Mouse (Mus musculus) ES-Bruce4 (cell line): ENCODE data around the gene Slc7a1. TPM values are rescaled to one million over a fixed set of nuclear protein-coding genes. Genes with fewer than 3 reads are reported as not detected.
A peak's percentile ranks its signal among the peaks of the same experiment; 100 is the strongest.

Experiments
- H3K27ac ChIP-seq: 2 replicates; pipeline ENCODE4 v1.5.1; 2012; ENCODE audit warnings: low read length, inconsistent platforms; ENCODE audit not compliant: insufficient read depth
- H3K27me3 ChIP-seq: 2 replicates; pipeline ENCODE4 v1.6.1; 2012; ENCODE audit warnings: mild to moderate bottlenecking, low read length, inconsistent platforms; ENCODE audit not compliant: control insufficient read depth, poor library complexity, insufficient read depth, severe bottlenecking
- H3K36me3 ChIP-seq: 2 replicates; pipeline ENCODE4 v1.6.1; 2012; ENCODE audit warnings: inconsistent platforms, mild to moderate bottlenecking, low read length, moderate library complexity; ENCODE audit not compliant: control insufficient read depth, poor library complexity, insufficient read depth, severe bottlenecking
- H3K4me1 ChIP-seq: one replicate; pipeline ENCODE4 v1.8.1; 2011; ENCODE audit warnings: low read length; ENCODE audit not compliant: control insufficient read depth, insufficient read depth
- H3K4me3 ChIP-seq: 2 replicates; pipeline ENCODE4 v1.5.1; 2011; ENCODE audit warnings: low read depth, mild to moderate bottlenecking, low read length
- H3K9ac ChIP-seq: 2 replicates; pipeline ENCODE4 v1.6.1; 2012; ENCODE audit warnings: low read depth, mild to moderate bottlenecking, inconsistent platforms; ENCODE audit not compliant: poor library complexity, severe bottlenecking
- H3K9me3 ChIP-seq: replicated peaks from 2 replicates; pipeline ENCODE4 v1.6.1; 2012; ENCODE audit warnings: mild to moderate bottlenecking, low read length, inconsistent platforms; ENCODE audit not compliant: control insufficient read depth, poor library complexity, insufficient read depth, severe bottlenecking
- CTCF ChIP-seq: IDR thresholded peaks from one replicate; pipeline ENCODE4 v1.8.1; 2011; ENCODE audit warnings: low read depth, low read length
- EP300 ChIP-seq: IDR thresholded peaks from 2 replicates; pipeline ENCODE4 v1.6.1; 2011; ENCODE audit warnings: low read depth, low read length; ENCODE audit not compliant: insufficient read depth
- POLR2A ChIP-seq: IDR thresholded peaks from one replicate; pipeline ENCODE4 v1.8.1; 2011; ENCODE audit warnings: low read length; ENCODE audit not compliant: insufficient read depth
- polyA plus RNA-seq: library from polyadenylated mRNA; stranded (reverse); fragments of >200 nt; gene quantifications from 2 replicates; pipeline ENCODE4 v1.2.4, GENCODE M21; 2011; ENCODE audit warnings: low read depth; ENCODE audit not compliant: missing spikeins, insufficient read depth, insufficient read length

Slc7a1 gene
- polyA plus RNA-seq, 1 experiment = 27.1 TPM

DNA sequence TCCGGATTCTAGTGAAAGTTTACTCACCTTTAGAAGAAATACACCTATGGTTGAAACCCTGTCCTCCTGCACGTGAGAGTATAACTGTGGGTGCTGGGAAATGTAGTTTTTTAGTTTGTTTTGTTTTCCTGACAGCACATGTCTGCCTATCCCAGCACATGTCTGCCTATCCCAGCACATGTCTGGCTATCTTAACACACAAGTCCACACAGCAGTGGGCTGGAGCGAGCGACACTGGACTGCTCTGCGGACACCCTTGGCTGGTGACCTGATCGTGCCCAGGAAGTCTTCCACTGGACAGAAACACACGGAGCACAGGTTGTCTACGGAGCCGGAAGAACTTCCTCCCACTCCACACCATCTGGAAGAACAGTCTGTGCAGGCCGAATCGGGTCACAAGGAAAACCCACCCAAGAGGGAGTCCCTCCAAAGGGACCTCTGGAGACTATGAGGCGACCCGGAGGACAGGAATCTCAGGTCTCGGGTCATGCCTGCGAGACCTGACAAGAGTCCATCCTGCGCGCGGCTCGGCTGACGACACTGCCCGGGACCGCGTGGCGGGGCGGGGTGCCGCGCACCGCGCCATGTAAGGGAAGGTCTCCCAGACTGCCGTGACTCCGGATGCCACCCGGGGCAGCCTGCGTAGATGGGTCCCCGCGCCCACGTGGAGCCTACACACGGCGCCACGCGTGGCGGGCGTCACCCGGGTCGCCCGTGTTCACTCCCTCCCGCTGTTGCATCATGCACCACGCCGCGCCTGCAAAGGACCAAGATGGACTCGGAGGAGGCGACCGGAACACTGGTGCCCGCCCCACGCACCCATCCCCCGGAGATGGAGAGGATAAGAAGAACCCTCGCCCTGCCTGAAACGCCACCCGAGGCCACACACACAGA, 691 bp downstream of the Slc7a1 start:
- TF ChIP-seq EP300 (no peak), POLR2A (no peak), CTCF (no peak)
- Histone ChIP-seq H3K27ac (no peak overlapping the region), H3K4me3 (peak overlapping the region; percentile 89), H3K9me3 (0 out of 2 replicates have a peak, but pooled peaks cover 2% of the 10 kb centered on the region), H3K9ac (peak overlapping the region; percentile 83), H3K27me3 (no peaks in the 10 kb centered on the region), H3K4me1 (no peaks in the 10 kb centered on the region), H3K36me3 (no peaks in the 10 kb centered on the region)

DNA sequence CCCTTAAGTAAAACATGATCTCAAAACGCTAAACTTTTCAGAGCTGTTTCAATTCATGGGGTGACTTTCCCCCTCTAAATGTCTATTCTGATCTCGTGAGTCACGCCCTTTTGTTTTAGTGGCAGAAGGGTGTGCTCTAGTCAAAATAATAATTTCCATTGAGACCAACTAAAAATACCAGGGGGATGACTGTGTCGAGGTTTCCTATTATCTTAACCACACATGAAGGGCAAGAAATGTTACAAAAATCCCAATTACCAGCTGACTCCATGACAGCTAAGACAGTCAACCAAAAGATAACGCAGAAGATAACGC, 1.3 kb downstream of the Slc7a1 start:
- Histone ChIP-seq H3K9me3 (no peaks in the 10 kb centered on the region), H3K27me3 (no peaks in the 10 kb centered on the region), H3K9ac (peak overlapping the region; percentile 83), H3K4me3 (no peak overlapping the region), H3K36me3 (no peaks in the 10 kb centered on the region), H3K4me1 (no peaks in the 10 kb centered on the region), H3K27ac (no peak overlapping the region)
- no peak for TF ChIP-seq CTCF
- no peak for TF ChIP-seq EP300

DNA sequence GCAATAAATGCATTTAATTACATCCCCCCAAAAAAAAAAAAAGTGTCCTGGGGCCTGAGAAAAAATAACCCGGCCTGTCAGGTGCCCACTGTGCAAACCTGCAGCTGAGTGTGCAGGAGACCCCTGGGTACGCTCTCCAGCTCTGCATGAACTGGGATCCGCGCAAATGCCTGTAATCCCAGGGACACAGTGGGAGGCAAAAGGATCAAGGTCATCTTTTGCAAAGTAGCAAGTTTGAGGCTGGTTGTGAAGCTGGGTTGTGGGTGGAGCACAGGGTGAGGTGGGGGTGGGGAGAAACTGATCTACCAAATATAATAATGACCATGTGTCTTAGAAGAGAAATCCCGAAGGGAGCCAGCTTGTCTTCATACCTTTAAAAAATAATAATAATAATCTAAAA, 1.8 kb downstream of the Slc7a1 start:
- Histone ChIP-seq H3K4me1 (no peaks in the 10 kb centered on the region), H3K4me3 (no peak overlapping the region), H3K27me3 (no peaks in the 10 kb centered on the region), H3K9ac (no peak overlapping the region), H3K9me3 (no peaks in the 10 kb centered on the region), H3K27ac (no peak overlapping the region), H3K36me3 (no peaks in the 10 kb centered on the region)
- TF ChIP-seq CTCF = no peak
- TF ChIP-seq EP300 = no peak
- no peak for TF ChIP-seq POLR2A

DNA sequence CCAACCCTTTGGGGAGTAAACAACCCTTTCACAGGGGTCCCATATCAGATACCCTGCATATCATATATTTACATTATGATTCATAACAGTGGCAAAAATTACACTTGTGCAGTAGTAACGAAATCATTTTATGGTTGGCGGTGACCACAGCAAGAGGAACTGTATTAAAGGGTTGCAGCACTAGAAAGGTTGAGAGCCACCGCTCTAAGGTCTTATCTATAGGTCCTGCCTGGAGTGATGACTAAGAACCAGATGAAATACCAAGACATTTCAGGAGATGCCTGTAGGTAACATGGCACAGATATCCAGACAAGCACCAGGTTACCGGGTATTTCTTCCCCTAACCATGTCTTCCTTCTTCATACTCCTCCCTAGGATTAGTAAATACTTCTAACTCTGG, 2.3 kb downstream of the Slc7a1 start:
- H3K27ac ChIP-seq = no peak overlapping the region
- H3K36me3 ChIP-seq = no peaks in the 10 kb centered on the region
- no peak overlapping the region for H3K9ac ChIP-seq
- H3K9me3 ChIP-seq = no peaks in the 10 kb centered on the region
- TF ChIP-seq CTCF (no peak), POLR2A (no peak), EP300 (no peak)
- H3K4me3 ChIP-seq = no peak overlapping the region
- H3K4me1 ChIP-seq = no peaks in the 10 kb centered on the region
- no peaks in the 10 kb centered on the region for H3K27me3 ChIP-seq

DNA sequence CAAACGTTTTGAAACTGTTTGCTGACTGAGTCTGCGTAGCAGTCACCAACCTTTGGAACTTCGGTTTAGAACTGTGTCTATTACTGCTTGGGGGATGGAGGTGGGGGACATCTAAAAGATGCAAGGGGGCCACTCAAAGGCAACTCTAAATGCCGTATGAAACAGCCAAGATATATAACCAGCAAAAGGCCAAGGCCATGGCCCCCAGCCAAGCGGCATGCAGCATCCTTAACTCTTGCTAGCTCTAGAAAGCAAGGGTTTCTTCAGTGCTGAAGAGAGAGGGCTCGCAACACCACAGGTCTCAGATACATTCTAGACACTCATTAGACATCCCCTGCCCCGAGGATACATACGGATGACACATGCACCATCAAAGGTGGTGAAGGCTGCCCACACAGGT, 6.4 kb downstream of the Slc7a1 start:
- Histone ChIP-seq H3K9me3 (no peaks in the 10 kb centered on the region), H3K27me3 (no peaks in the 10 kb centered on the region), H3K4me1 (no peaks in the 10 kb centered on the region), H3K27ac (no peak overlapping the region), H3K36me3 (peaks cover 3% of the 10 kb centered on the region; the same call in 1 of the 2 replicates), H3K9ac (no peak overlapping the region), H3K4me3 (no peak overlapping the region)
- no peak for TF ChIP-seq CTCF
- TF ChIP-seq POLR2A = no peak
- no peak for TF ChIP-seq EP300

DNA sequence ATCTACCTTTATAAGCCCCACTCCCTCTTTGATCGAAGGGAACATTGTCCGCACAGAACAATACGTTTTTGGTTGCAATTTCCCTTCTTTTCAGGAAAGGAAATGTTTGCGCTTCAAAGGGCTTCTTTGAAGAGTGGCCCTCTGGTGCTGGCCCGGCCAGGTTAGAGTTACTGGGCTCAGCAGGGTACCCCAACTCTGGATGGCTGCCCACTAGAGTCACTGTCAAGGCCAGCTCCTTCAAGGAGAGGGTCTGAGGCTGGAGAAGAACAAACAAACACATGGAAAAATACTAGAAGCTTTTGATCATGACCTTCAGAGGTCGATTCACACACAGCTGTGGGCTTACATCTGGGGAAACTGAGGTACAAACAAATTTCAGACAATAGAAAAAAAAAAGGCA, 6.9 kb downstream of the Slc7a1 start:
- Histone ChIP-seq H3K9ac (no peak overlapping the region), H3K27ac (no peak overlapping the region), H3K27me3 (no peaks in the 10 kb centered on the region), H3K9me3 (no peaks in the 10 kb centered on the region), H3K4me1 (no peaks in the 10 kb centered on the region), H3K4me3 (no peak overlapping the region), H3K36me3 (peaks cover 3% of the 10 kb centered on the region; the same call in 1 of the 2 replicates)
- TF ChIP-seq EP300 (no peak), POLR2A (no peak), CTCF (no peak)
